Mouse (Mus musculus): ENCODE measurements at regions not wholly inside any gene's neighbourhood (a gene's known extent, or its start where the extent isn't known, plus 50 kb on each side); places are given as distances from the start of the nearest gene placed in this dataset.

DNA sequence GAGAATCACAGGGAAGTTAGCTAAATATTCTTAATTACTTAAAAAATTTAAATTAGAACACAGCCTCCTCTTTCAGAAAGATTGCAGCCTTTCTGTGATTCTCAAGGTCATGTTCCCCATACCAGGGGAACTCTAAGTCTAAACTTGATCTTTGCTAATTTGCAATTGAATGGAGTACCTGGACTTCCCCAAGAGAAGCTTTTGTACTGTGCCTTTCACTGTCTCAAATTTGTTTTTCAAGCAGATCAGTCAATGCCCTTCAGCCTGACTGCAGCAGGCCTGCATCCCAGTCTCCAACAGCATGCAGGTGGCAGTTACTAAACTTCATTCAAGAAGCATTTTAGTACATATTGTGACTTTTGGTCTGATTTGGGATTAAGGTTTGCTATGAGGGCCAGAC, 611.8 kb downstream of the Snca start:
- DNase-seq = no peak

DNA sequence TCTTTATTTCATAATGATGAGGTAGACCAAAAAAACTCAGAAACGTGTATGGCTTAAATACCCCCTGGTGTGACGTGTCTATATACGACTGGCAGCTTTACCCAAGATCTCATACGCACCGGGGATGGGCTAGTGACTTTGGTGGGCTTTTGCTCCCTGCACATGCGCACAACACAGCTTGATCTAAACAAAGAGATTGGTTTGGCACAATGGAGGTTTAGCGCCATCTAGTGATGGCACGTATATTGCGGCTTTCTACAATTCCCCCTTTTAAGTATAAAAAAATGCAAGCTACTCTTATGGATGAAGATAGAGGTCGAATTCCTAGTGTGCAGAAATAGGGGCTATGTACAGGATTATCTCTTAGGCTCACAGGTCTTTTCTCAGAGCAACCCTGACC, 628.1 kb downstream of the Snca start:
- peak; percentile 6 for DNase-seq

Data from thymus, postnatal 14 days (tissue).